Mouse (Mus musculus): ENCODE results near the gene Clec4a3.
"Not testable (repeated sequence)": the region's sequence is repeated elsewhere in the genome, so short reads cannot be mapped to it uniquely, and the experiment has no call there.

The Clec4a3 gene

DNA sequence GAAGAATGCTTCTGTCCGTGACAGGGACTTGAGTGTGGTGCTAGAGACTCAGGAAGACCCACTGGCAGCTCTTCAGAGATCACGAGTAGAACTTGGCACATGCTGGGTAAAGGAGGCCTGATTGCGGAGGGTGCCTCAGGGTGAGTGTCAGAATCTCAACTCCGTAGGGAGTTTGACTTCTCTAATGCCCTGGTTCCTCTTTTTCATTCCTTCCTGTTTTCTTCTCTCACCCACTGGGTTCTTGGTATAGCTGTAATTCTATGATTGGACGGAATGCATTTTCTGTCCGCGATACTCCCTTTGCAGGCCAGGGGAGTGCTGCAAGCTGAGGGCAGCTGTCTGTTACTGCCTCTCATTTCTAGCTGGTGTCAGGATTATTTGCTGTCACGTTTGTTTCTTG lies at the start of gene Clec4a3:
Gene Clec4a3, plus strand, starts transcription at position 115 of the 400 bp plus-strand sequence.
- DNase-seq, result no peak

DNA sequence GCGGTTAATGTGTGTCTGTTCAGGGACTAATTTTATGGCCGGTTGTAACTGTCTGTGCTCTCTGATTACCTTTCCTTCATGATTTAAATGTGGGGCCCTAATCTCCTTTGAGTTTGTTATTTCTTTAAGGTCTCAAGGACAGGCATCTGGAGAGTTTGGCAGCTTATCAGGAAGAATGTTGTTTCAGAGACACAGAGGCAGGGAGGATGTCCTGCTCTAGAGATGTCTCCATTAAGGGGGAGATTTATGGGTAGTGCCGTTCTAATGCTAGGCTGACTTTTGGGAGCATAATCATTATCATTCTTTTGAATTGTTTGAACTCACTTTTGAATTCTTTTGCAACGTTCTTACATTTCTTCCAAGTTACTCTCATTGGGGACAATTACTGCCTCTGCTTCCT lies 32.4 kb upstream of the Clec4a3 start:
- no peak for DNase-seq

DNA sequence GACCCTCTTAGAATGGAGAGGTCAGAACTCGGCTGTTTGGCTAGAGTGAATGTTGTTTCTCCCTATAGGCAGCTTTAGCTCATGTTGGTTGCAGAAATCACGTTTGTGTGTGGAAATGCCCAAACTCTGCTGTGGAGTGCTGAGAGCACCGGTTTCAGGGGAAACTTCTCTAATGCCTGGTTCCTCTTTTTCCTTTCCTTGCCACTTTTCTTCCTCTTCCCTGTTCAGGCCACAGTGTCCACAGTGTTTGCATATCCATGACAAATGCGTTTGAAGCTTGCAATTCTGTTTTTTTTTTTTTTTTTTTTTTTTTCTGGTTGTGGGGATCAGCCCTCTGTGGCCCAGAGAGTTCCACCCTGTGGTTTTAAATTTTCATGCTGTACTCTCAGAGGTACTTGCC lies 30.9 kb upstream of the Clec4a3 start, which contains the start of gene Clec4a1:
Gene Clec4a1, plus strand, starts transcription at position 398 of the 400 bp plus-strand sequence.
- no peak for DNase-seq

DNA sequence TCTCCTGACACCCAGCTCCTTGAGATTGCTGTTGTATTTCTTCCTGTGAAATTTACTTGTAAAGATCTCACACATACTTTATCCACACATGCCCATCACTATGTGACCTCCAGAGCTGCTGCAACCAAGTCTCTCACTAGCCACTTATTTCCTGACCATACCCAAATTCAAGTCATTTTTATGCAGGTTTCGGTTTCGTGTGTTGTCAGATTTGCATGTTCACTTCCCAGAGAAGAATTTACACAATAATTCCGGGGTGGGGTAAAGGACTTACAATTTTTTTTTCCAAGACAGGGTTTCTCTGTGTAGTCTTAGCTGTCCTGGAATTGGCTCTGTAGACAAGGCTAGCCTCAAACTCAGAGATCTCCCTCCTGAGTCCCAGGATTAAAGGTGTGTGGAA lies 17.5 kb upstream of the Clec4a3 start:
- DNase-seq, result no peak

DNA sequence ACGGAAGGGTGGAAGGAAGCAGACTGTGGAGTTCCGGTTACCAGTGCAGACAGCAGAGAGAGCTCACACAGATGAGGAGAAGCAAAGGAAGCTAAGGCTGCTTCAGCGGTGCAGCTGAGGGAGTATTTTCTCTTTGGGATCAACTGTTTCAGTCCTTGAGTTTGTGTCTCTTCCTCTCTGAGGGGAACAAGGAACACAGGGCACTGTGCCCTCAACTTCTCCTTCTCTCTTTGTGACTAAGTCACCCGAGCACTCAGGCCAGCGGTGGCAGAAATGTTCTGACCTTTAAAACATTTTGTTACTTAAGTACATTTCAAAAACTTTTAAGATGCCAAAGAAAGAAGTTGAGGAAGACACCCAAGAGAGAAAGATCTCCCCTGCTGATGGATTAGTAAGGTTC lies 12.7 kb upstream of the Clec4a3 start:
- DNase-seq, result no peak

DNA sequence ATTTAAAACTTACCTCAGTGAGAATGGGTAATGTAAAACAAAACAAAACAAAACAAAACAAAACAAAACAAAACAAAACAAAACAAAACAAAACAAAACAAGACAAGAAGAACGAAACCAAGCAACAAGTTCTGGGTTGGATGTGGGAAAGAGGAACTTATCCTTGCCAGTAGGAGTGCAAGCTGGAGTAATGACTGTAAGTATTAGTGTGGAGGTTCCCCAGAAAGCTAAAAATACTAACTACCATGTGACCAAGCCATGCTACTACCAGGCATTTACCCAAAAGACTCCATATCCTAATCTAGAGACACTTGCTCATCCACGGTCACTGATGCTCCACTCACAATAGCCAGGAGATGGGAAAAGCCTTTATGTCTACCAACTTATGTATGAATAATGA lies 5.6 kb upstream of the Clec4a3 start:
- DNase-seq, result no peak

DNA sequence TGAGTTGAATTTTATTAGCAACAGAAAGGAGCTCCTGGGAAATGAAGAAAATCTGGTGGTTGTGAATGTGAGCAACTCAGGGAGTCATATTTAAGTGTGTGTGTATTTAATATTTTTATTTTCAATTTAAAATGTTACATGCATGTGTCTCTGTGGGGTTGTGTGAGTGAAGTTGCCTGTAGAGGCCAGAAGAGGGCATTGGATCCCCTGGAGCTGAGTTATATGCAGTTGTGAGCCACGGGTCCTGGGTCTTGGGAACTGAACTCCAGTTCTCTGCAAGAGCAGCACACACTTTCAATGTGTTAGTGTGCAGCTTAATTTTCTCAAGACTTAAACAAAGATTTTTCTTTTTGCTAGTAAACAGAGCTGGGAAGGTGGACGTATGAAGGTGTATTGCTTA lies 12.2 kb downstream of the Clec4a3 start:
- DNase-seq, result no peak

DNA sequence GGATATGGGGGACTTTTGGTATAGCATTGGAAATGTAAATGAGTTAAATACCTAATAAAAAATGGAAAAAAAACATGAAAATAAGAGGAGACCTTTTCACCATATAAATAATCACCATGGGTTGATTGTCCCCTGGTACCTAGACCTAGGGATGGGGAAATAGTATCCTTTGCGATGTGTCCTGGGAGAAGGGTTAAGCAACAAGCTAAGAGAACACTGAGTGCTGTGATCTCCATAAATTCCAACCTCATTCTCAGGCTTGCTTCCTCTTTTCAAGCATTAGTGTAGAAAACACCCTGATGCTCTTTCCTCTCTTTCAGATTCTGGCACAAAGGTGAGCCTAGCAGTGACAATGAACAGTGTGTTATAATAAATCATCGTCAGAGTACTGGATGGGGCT lies 16.7 kb downstream of the Clec4a3 start:
- DNase-seq, result no peak

DNA sequence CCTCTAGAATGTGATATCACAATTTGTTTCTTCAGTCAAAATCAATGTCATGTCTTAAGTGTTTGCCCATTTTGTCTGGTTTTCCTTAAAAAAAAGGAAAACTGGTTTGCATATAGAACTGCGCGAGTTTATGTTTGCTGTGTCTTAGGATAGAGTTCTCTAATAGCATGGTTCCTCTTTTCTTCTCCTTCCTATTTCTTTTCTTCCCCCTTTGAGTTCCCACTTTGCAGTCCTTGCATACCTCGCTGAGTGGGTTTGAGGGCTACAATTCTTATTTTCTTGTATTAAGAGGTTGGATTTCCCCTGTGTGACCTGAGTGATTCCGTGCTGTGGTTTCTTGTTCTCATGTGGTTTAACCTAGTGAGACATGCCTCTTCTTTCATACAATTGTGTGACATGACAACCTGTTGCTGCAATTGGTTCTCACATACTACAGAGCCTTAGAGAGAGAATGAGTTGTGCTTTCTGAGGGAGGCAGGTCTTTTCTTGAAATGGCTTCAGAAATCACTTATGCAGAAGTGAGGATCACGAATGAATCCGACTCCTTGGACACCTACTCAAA lies 37.6 kb downstream of the Clec4a3 start, which contains the start of gene Clec4a4:
Gene Clec4a4, plus strand, starts transcription at position 492 of the 562 bp plus-strand sequence.
- no peak for DNase-seq

DNA sequence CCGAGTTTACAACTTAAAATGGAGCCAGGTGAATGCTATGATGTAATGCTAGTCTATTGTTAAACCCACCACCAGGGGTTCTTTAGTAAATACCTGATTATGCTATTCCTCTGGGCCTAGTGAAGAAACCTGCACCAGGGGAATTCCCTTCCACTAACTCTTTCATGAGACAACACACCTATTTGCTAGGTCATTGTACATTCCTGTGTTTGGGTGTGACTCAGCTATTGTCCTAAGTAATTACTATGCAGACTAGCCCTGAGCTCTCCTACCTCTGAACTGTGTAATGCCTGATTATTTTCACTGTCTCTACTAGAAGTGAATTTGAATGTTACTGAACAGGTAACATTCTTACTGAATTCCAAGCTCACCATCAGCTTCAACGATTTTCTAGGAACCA lies 52.4 kb downstream of the Clec4a3 start:
- DNase-seq, result not testable (repeated sequence)

DNA sequence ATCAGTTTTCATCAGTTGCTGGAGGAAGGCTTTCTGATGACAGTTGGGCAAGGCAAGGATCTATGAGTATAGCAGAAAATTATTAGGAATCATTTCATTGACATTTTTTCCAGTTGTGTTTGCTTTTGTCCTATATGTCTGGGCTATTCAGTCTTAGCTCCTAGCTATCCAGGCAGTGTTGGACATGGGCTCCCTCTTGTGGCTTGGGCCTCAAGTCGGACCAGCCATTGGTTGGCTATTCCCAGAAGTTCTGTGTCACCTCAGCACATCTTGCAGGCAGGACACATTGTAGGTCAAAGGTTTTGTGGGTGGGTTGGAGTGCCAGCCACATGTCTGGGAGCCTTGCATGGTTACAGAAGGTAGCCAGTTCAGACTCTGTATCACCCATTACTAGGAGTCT lies 53.3 kb downstream of the Clec4a3 start:
- peak in 1 of 2 experiments; percentile 3 for DNase-seq

Measured in cerebellum, adult 18-20 months (tissue).